Mouse (Mus musculus): ENCODE measurements at regions not wholly inside any gene's neighbourhood (a gene's known extent, or its start where the extent isn't known, plus 50 kb on each side); places are given as distances from the start of the nearest gene placed in this dataset.
A peak's percentile ranks its signal among the peaks of the same experiment; 100 is the strongest.

DNA sequence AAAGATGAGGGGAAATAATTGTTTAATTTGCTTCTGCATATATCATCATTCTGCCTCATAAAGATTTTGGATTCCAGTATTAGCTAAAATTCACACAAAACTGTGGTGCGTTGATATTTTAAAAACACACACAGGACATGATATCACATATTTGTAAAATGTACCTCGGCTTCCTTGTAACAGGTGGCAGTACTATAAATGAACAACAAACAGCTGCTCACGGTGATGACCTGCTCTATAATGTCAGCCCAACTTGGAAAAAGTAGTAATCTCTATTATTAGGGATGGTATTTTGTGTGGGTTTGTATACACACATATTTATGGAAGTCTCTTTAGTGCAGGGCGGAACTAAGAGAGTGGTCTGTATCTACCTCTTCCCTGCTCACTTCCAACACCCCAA lies 292.7 kb upstream of the Tnp1 start:
- H3K9ac ChIP-seq: no peak overlapping the region
- ATAC-seq (ENCODE audit: insufficient read depth) (no peak), DNase-seq (no peak)
- no peaks in the 10 kb centered on the region; the same call in 1 of the 2 replicates for H3K4me1 ChIP-seq (ENCODE audit: insufficient read depth)
- no peak for TF ChIP-seq CTCF (IDR thresholded peaks at IDR 0.05; ENCODE audit: low read depth)
- H3K9me3 ChIP-seq (ENCODE audit: low read depth, low read length): no peaks in the 10 kb centered on the region
- H3K27ac ChIP-seq (ENCODE audit: low read depth): no peak overlapping the region
- H3K4me2 ChIP-seq: no peak overlapping the region
- H3K36me3 ChIP-seq (ENCODE audit: insufficient read depth): no peaks in the 10 kb centered on the region
- H3K4me3 ChIP-seq (ENCODE audit: low read depth, low read length): no peak overlapping the region
- no peaks in the 10 kb centered on the region for H3K27me3 ChIP-seq (ENCODE audit: insufficient read depth, low read length)
- 87% methylated on average over 4 of the region's 4 CpGs for WGBS

DNA sequence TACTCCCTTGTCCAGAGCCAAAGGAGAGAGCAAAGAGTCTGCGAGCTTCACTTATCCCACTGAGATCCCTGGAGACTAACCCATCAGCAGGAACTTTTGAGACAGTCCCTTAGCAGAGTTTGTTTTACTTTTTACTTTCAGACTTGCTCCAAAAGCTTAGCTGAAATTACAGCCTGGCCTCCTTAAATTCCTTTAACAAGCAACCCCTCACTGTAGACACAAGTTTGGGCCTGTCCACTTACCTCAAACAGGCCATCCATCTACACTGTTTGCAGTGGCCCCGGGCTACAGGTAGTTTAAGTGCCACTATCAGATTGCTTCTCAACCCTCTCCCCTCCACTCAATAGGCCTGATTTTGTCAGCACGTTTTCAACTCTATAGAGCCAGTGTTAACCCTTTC lies 291.5 kb upstream of the Tnp1 start:
- TF ChIP-seq CTCF (IDR thresholded peaks at IDR 0.05; ENCODE audit: low read depth): no peak
- Histone ChIP-seq H3K27me3 (ENCODE audit: insufficient read depth, low read length) (no peaks in the 10 kb centered on the region), H3K9ac (no peak overlapping the region), H3K4me1 (ENCODE audit: insufficient read depth) (no peaks in the 10 kb centered on the region; the same call in 1 of the 2 replicates), H3K4me3 (ENCODE audit: low read depth, low read length) (no peak overlapping the region), H3K27ac (ENCODE audit: low read depth) (no peak overlapping the region; the same call in 1 of the 2 replicates), H3K9me3 (ENCODE audit: low read depth, low read length) (no peaks in the 10 kb centered on the region), H3K4me2 (no peak overlapping the region), H3K36me3 (ENCODE audit: insufficient read depth) (no peaks in the 10 kb centered on the region)
- ATAC-seq (ENCODE audit: insufficient read depth) (peak; percentile 90), DNase-seq (peak; percentile 74)
- 9% methylated on average over 3 of the region's 3 CpGs for WGBS

DNA sequence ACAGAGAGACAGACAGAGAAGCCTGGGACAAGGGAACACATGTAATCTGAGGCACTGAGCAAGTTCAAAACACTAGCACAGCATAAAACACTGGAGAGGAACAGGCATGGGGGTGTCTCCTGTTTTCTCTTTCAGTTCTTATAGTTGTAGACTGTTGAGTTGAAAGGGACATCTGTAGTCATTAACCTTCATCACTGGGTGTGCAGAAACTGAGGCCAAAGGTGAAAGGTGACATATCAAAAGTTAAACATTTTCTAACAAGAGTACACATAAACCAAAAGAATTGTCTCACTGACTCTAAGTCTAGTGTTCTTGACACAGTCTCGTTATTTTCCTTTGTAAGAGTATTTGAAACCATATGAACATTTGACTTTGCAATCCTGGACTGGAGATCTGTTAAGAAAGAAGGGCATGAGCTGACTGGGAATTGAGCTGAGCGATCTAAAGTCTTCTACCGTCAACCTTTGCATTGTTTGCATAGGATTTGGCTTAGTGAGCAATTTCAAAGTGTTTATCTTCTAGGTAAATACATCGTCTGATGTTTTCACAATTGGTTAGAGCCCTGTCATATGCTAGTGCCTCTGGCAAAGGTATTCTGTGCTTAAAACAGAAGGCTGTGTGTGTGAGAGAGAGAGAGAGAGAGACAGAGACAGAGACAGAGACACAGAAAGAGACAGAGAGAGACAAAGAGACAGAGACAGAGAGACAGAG lies 284.4 kb upstream of the Tnp1 start:
- no peak overlapping the region for H3K27ac ChIP-seq (ENCODE audit: low read depth)
- H3K36me3 ChIP-seq (ENCODE audit: insufficient read depth): no peaks in the 10 kb centered on the region
- no peak overlapping the region for H3K4me2 ChIP-seq
- DNase-seq (no peak), ATAC-seq (ENCODE audit: insufficient read depth) (no peak)
- no peaks in the 10 kb centered on the region for H3K9me3 ChIP-seq (ENCODE audit: low read depth, low read length)
- 33% methylated on average over 4 of the region's 4 CpGs for WGBS
- H3K4me1 ChIP-seq (ENCODE audit: insufficient read depth): peaks cover 6% of the 10 kb centered on the region; the same call in 1 of the 2 replicates
- no peak overlapping the region for H3K4me3 ChIP-seq (ENCODE audit: low read depth, low read length)
- no peak overlapping the region for H3K9ac ChIP-seq
- no peaks in the 10 kb centered on the region for H3K27me3 ChIP-seq (ENCODE audit: insufficient read depth, low read length)
- no peak for TF ChIP-seq CTCF (IDR thresholded peaks at IDR 0.05; ENCODE audit: low read depth)

DNA sequence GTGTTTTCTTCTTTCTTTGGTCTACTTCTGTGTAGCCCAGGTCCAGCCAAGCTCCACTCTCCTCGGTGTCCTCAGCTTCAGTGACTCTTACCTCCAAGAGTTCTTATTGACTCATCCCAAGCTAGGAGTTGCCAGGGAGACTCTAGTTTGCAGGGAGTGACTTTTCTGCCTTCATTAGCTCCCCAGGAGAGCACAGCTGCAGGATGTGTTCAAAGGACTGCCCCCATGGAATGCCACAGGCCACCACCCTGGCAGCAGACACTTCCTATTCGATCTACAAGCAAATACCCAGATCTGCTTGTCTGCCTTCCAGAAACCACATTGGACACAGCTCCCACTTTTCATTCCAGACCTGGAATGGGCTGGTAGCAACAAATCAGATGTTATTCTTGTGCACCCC lies 269.6 kb upstream of the Tnp1 start:
- Histone ChIP-seq H3K4me2 (no peak overlapping the region), H3K4me1 (ENCODE audit: insufficient read depth) (no peaks in the 10 kb centered on the region), H3K36me3 (ENCODE audit: insufficient read depth) (no peaks in the 10 kb centered on the region), H3K4me3 (ENCODE audit: low read depth, low read length) (no peak overlapping the region), H3K27ac (ENCODE audit: low read depth) (no peak overlapping the region), H3K9me3 (ENCODE audit: low read depth, low read length) (no peaks in the 10 kb centered on the region; the same call in 1 of the 2 replicates), H3K9ac (no peak overlapping the region), H3K27me3 (ENCODE audit: insufficient read depth, low read length) (no peaks in the 10 kb centered on the region)
- WGBS: 67% methylated on average over 2 of the region's 2 CpGs
- no peak for DNase-seq
- no peak for TF ChIP-seq CTCF (IDR thresholded peaks at IDR 0.05; ENCODE audit: low read depth)
- ATAC-seq (ENCODE audit: insufficient read depth): no peak

DNA sequence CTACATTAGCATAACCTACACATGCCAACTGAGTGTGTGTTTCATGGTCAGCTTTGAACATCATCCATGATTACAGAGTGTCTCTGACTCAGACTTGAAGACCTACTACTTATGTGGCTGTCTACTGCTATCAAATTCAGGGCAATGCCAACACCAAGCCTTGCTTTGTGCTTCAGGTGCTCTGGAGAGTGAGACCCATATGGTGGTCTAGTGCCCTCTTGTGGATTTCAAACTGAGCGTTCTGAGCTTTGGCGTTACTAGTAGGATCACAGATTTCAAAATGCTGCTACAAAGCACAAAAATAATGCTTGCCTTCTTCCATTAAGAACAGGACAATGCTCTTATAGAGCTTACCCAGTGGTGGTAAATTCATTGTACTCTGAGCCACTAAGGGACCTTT lies 258.8 kb upstream of the Tnp1 start:
- DNase-seq: peak; percentile 70
- H3K9ac ChIP-seq: no peak overlapping the region
- H3K4me3 ChIP-seq (ENCODE audit: low read depth, low read length): no peak overlapping the region
- no peak overlapping the region for H3K27ac ChIP-seq (ENCODE audit: low read depth)
- no peaks in the 10 kb centered on the region for H3K9me3 ChIP-seq (ENCODE audit: low read depth, low read length)
- H3K4me2 ChIP-seq: no peak overlapping the region
- H3K36me3 ChIP-seq (ENCODE audit: insufficient read depth): no peaks in the 10 kb centered on the region
- 50% methylated on average over 2 of the region's 2 CpGs for WGBS
- no peaks in the 10 kb centered on the region for H3K27me3 ChIP-seq (ENCODE audit: insufficient read depth, low read length)
- TF ChIP-seq CTCF (IDR thresholded peaks at IDR 0.05; ENCODE audit: low read depth): peak; percentile 62
- ATAC-seq (ENCODE audit: insufficient read depth): no peak
- H3K4me1 ChIP-seq (ENCODE audit: insufficient read depth): 0 out of 2 replicates have a peak, but pooled peaks cover 4% of the 10 kb centered on the region

DNA sequence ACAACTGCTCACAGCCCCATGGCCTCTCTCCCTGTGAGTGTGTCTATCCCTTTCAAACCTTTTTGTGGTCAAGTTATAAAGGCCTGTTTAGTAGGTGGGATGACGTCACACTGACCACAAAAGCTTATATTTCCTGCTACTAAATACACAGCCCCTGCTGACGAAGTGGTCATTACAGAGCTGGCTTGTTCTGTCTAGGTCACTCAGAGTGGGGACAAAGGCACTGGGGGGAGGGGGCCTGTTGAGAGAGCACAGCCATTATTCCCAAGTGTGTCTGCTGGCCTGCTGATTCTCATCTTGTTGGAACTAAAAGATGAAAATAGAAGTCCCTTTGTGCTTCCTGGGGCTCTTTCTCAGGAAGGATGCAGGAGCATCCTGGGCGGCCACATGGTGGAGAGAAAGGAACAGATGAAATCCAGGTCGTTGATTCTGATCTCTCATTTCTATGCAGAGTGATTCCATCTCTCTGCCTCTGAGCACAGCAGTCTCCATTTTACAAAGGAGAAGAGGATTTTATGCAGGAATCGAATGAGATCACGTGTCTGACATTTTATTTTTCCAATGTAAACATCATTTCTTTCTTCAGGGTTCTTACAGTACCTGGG lies 255.2 kb upstream of the Tnp1 start:
- H3K9me3 ChIP-seq (ENCODE audit: low read depth, low read length): no peaks in the 10 kb centered on the region
- H3K27ac ChIP-seq (ENCODE audit: low read depth): no peak overlapping the region
- no peaks in the 10 kb centered on the region for H3K36me3 ChIP-seq (ENCODE audit: insufficient read depth)
- no peak overlapping the region for H3K9ac ChIP-seq
- no peaks in the 10 kb centered on the region for H3K4me1 ChIP-seq (ENCODE audit: insufficient read depth)
- H3K27me3 ChIP-seq (ENCODE audit: insufficient read depth, low read length): no peaks in the 10 kb centered on the region
- no peak overlapping the region for H3K4me2 ChIP-seq
- DNase-seq (peak; percentile 12), ATAC-seq (ENCODE audit: insufficient read depth) (no peak)
- WGBS: 58% methylated on average over 6 of the region's 6 CpGs
- TF ChIP-seq CTCF (IDR thresholded peaks at IDR 0.05; ENCODE audit: low read depth): no peak
- no peak overlapping the region for H3K4me3 ChIP-seq (ENCODE audit: low read depth, low read length)

DNA sequence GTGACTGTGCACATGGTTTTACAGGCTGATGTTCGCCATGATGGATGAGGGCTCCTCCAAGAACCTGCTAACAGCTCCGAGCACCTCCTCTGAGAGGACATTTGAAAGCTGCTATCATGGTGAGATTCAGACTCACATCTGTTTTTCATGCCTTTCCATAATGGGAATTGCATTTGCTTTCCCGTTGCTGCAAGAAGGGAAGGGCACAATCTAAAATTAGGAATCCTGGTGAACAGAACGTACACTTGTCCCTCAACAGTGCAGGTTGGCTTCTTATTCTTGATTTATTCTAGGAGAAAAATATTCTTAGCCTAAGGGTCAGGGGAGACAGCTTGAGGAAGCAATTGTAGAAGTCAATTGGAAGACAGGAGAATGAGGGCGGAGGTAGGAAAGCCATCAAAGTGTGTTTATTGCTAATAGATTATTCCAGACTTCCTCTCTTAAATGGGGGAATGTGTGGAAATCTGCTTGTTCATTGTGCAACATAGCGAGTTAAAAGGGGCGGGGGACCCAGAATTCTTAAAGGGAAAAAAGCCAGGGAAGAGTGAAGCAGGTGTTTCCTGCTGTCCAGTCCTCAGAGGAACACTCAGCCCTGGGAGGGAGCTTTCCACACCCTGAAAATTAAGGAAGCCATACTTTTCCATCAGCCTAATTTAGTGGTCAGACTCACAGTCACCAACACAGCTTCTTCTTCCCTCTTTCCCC lies 253.5 kb upstream of the Tnp1 start:
- no peak overlapping the region for H3K27ac ChIP-seq (ENCODE audit: low read depth)
- no peak for TF ChIP-seq CTCF (IDR thresholded peaks at IDR 0.05; ENCODE audit: low read depth)
- DNase-seq (no peak), ATAC-seq (ENCODE audit: insufficient read depth) (no peak)
- no peaks in the 10 kb centered on the region for H3K9me3 ChIP-seq (ENCODE audit: low read depth, low read length)
- no peaks in the 10 kb centered on the region for H3K27me3 ChIP-seq (ENCODE audit: insufficient read depth, low read length)
- no peak overlapping the region for H3K4me2 ChIP-seq
- H3K4me3 ChIP-seq (ENCODE audit: low read depth, low read length): no peak overlapping the region
- H3K9ac ChIP-seq: no peak overlapping the region
- no peaks in the 10 kb centered on the region for H3K36me3 ChIP-seq (ENCODE audit: insufficient read depth)
- WGBS: 71% methylated on average over 7 of the region's 7 CpGs
- no peaks in the 10 kb centered on the region for H3K4me1 ChIP-seq (ENCODE audit: insufficient read depth)

Data from lung, embryonic 14.5 days (tissue).